Mouse (Mus musculus): Measurements from ENCODE around the gene Gm10134. TPM values are rescaled to one million over a fixed set of nuclear protein-coding genes. Genes with fewer than 3 reads are reported as not detected.

Gm10134 gene
- polyA plus RNA-seq, 1 experiment = 0.54 TPM

- no peak for DNase-seq (ENCODE audit: extremely low spot score in 1 of 2, low spot score in 1 of 2)
These were observed 43.3 kb downstream of the Gm10134 start for GRCm38 (mm10) chr2:28549157-28549556.

GRCm38 (mm10) chr2:28552301-28552700, 46.4 kb downstream of the Gm10134 start:
- no peak for DNase-seq (ENCODE audit: extremely low spot score in 1 of 2, low spot score in 1 of 2)

Other genes with a start within 250 kb of the Gm10134 start
- gene Ppp1r26, start 59.3 kb upstream of the Gm10134 start, polyA plus RNA-seq (2012; rRNA removed) = 13.0 and 15.0 TPM in 2 replicates
- gene 1700007K13Rik, start 39.8 kb upstream of the Gm10134 start, polyA plus RNA-seq (2012; rRNA removed) = 2.4 and 3.5 TPM in 2 replicates
- 34.7 and 37.4 TPM in 2 replicates for gene Mrps2, start 38.0 kb upstream of the Gm10134 start, polyA plus RNA-seq (2012; rRNA removed)
- 1.3 and 1.4 TPM in 2 replicates for gene Gbgt1, start 9.2 kb upstream of the Gm10134 start, polyA plus RNA-seq (2012; rRNA removed)
- gene Ralgds, start 7.0 kb downstream of the Gm10134 start, polyA plus RNA-seq (2012; rRNA removed) = 90.9 and 92.7 TPM in 2 replicates
- gene Cel, start 57.3 kb downstream of the Gm10134 start, polyA plus RNA-seq (2012; rRNA removed) = 0.10 TPM in 1 of 2 replicates, not detected in the other
- 21.8 and 23.8 TPM in 2 replicates for gene Gtf3c5, start 77.7 kb downstream of the Gm10134 start, polyA plus RNA-seq (2012; rRNA removed)
- 0.08 TPM in 1 of 2 replicates, not detected in the other for gene Gfi1b, start 115.9 kb downstream of the Gm10134 start, polyA plus RNA-seq (2012; rRNA removed)
- gene Tsc1, start 135.1 kb downstream of the Gm10134 start, polyA plus RNA-seq (2012; rRNA removed) = 31.0 and 33.7 TPM in 2 replicates
- gene Spaca9, start 193.6 kb downstream of the Gm10134 start, polyA plus RNA-seq (2012; rRNA removed) = 0.36 and 0.57 TPM in 2 replicates
- 1.8 and 1.9 TPM in 2 replicates for gene Ak8, start 194.1 kb downstream of the Gm10134 start, polyA plus RNA-seq (2012; rRNA removed)

Measured in frontal cortex, adult 2 months (tissue).